Mouse (Mus musculus) bone marrow, adult 2 months (tissue): ENCODE results near the gene Ppm1g.

ENCODE experiments used
- CTCF ChIP-seq: fragments of 200-500 bp; IDR thresholded peaks from 2 replicates; pipeline ENCODE4 v1.5.1; 2011; ENCODE audit warnings: low read length, control low read depth; ENCODE audit not compliant: control insufficient read depth, insufficient read depth
- POLR2A ChIP-seq: fragments of 200-500 bp; IDR thresholded peaks from 2 replicates; pipeline ENCODE4 v1.6.1; 2011; ENCODE audit warnings: low read depth, mild to moderate bottlenecking, control low read depth, low read length, borderline replicate concordance; ENCODE audit not compliant: control insufficient read depth

DNA sequence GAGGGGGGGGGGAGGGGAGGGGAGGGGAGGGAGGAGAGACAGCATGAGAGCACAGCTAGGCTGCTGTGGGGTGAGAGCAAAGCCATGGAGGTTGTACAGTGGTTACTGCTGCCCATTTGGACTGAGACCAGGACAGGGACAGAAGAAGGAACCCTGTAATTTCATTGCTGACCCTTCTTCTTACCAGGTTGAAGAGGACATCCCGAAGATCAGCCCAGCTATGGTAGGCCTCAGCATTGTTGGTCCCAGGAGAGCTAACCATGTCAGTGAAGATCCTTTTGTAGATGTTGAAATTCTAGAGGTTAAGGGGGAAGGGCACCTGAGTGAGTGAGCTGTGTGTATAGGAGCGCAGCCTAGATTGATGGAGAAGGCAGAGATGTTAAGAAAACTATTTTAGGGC, 34.9 kb upstream of the Ppm1g start:
- TF ChIP-seq CTCF (no peak), POLR2A (no peak)
